ENCODE assay signal across 27 mouse cellular contexts in the genomic region with DNA sequence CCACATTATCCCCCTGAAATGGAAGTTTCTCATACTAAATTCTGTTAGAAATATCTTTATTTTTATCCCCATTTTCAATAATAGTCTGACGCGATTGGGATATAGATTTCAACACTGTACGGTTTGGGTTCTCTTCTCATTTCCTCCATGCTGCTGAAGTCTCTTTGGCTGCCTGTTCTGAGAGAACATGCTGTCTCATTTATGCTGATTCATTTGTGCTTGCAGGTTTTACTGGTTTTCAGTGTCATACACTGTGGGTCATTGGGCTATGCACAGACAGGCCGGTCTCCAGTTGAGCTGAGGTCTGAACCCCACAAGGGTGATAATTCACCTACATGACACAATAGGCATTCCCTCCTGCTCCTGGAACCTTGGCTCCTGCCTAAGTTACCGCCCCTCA. TPM values are rescaled to one million over a fixed set of nuclear protein-coding genes. Genes with fewer than 3 reads are reported as not detected.
A peak's percentile ranks its signal among the peaks of the same experiment; 100 is the strongest.
DNase-seq lines count a peak whose midpoint lies in the region; ATAC-seq and TF ChIP-seq lines count a peak whose summit lies in the region.
"Had no signal": no experiment of that assay in that cellular context is flagged by ENCODE, and none has a peak within 500 bp of the region (broad histone marks: within the 10 kb centered on the region; RNA-seq: fewer than 3 reads in every experiment).

No protein-coding gene starts in this region.

- H3K27ac ChIP-seq in hindbrain, embryonic 13.5 days, result no peak overlapping the region
- H3K27ac ChIP-seq: embryonic facial prominence, embryonic 12.5 days; embryonic facial prominence, embryonic 15.5 days; heart, adult 2 months; heart, embryonic 10.5 days; heart, embryonic 13.5 days; hindbrain, embryonic 12.5 days had no signal

- no peaks in the 10 kb centered on the region for H3K36me3 ChIP-seq in G1E (replicated peaks)
- H3K36me3 ChIP-seq in megakaryocyte, embryonic 14.5 days (replicated peaks; ENCODE audit: low read length), result no peaks in the 10 kb centered on the region
- no peaks in the 10 kb centered on the region for H3K36me3 ChIP-seq in hindbrain, embryonic 13.5 days
- H3K36me3 ChIP-seq: embryonic facial prominence, embryonic 12.5 days; embryonic facial prominence, embryonic 15.5 days; heart, embryonic 10.5 days; heart, embryonic 13.5 days; hindbrain, embryonic 12.5 days had no signal

- H3K9me3 ChIP-seq in G1E (replicated peaks), result no peaks in the 10 kb centered on the region
- no peaks in the 10 kb centered on the region for H3K9me3 ChIP-seq in megakaryocyte, embryonic 14.5 days
- no peaks in the 10 kb centered on the region for H3K9me3 ChIP-seq in hindbrain, embryonic 13.5 days
- H3K9me3 ChIP-seq: embryonic facial prominence, embryonic 12.5 days; embryonic facial prominence, embryonic 15.5 days; heart, embryonic 10.5 days; heart, embryonic 13.5 days; hindbrain, embryonic 12.5 days had no signal

- WGBS in hindbrain, embryonic 13.5 days, result 85% methylated on average over 5 of the region's 5 CpGs

- no peak overlapping the region for H3K4me2 ChIP-seq in hindbrain, embryonic 13.5 days
- H3K4me2 ChIP-seq: embryonic facial prominence, embryonic 12.5 days; embryonic facial prominence, embryonic 15.5 days; heart, embryonic 13.5 days; hindbrain, embryonic 12.5 days had no signal

- H3K9ac ChIP-seq in hindbrain, embryonic 13.5 days, result no peak overlapping the region
- H3K9ac ChIP-seq: embryonic facial prominence, embryonic 12.5 days; embryonic facial prominence, embryonic 15.5 days; forebrain, postnatal 0 days; heart, embryonic 13.5 days; hindbrain, embryonic 12.5 days had no signal

- no peaks in the 10 kb centered on the region; the same call in none of the 2 replicates for H3K27me3 ChIP-seq in G1E (ENCODE audit: insufficient read depth, low read length)
- no peaks in the 10 kb centered on the region for H3K27me3 ChIP-seq in megakaryocyte, embryonic 14.5 days (replicated peaks)
- H3K27me3 ChIP-seq in hindbrain, embryonic 13.5 days, result no peaks in the 10 kb centered on the region
- H3K27me3 ChIP-seq: embryonic facial prominence, embryonic 12.5 days; embryonic facial prominence, embryonic 15.5 days; heart, embryonic 13.5 days; hindbrain, embryonic 12.5 days had no signal

- peak; percentile 64; the same call in 1 of the 2 replicates for ATAC-seq in G1E (ENCODE audit: extremely low read depth, insufficient number of reproducible peaks, low FRiP score, poor library complexity, severe bottlenecking)
- ATAC-seq in granulocyte monocyte progenitor cell, adult 5-6 weeks (replicated peaks; ENCODE audit: poor library complexity, severe bottlenecking), result peak; percentile 87
- no peak for ATAC-seq in hindbrain, embryonic 13.5 days (ENCODE audit: low FRiP score)
- ATAC-seq: forebrain, embryonic 14.5 days; forebrain, postnatal 0 days; hindbrain, embryonic 16.5 days; Patski had no signal

- H3K4me3 ChIP-seq in G1E (ENCODE audit: low read depth, low read length), result no peak overlapping the region
- H3K4me3 ChIP-seq in megakaryocyte, embryonic 14.5 days (replicated peaks), result peak overlapping the region; percentile 29
- H3K4me3 ChIP-seq in hindbrain, embryonic 13.5 days, result no peak overlapping the region
- H3K4me3 ChIP-seq: embryonic facial prominence, embryonic 12.5 days; embryonic facial prominence, embryonic 15.5 days; heart, adult 2 months; heart, embryonic 10.5 days; heart, embryonic 13.5 days; hindbrain, embryonic 12.5 days had no signal

- DNase-seq in 416B (ENCODE audit: low read depth) (peak; percentile 52), G1E (ENCODE audit: low spot score) (no peak)
- DNase-seq in thymus, postnatal 14 days, result no peak
- DNase-seq in layer of hippocampus, postnatal 10 days (ENCODE audit: low spot score in 2 of 2), result no peak
- no peak for DNase-seq in left cerebral cortex, postnatal 4 days
- DNase-seq: adrenal gland, adult 2 months; adrenal gland, postnatal 14 days; cerebellum, adult 11-12 months; cerebellum, adult 8-10 months; cerebellum, postnatal 10 days; cerebellum, postnatal 36 days; forebrain, postnatal 0 days; gastrocnemius, postnatal 25 days; heart, adult 2 months; heart, postnatal 14 days; heart, postnatal 4 days had no signal

- no peak for TF ChIP-seq CTCF in G1E (IDR thresholded peaks at IDR 0.05; ENCODE audit: low read depth, low read length)

- intact Hi-C loops in left cerebral cortex, postnatal 4 days (cut with DNase I), result no loop called here

- peaks cover 11% of the 10 kb centered on the region for H3K4me1 ChIP-seq in G1E (ENCODE audit: insufficient read depth, low read depth, low read length)
- H3K4me1 ChIP-seq in megakaryocyte, embryonic 14.5 days, result peaks cover 21% of the 10 kb centered on the region
- H3K4me1 ChIP-seq in hindbrain, embryonic 13.5 days (replicated peaks), result no peaks in the 10 kb centered on the region
- H3K4me1 ChIP-seq: embryonic facial prominence, embryonic 12.5 days; embryonic facial prominence, embryonic 15.5 days; heart, embryonic 10.5 days; heart, embryonic 13.5 days; hindbrain, embryonic 12.5 days had no signal

RNA-seq across cellular contexts. Expression of gene Fam174a, which starts 5.1 kb away (rescaled TPM):
- total RNA-seq in G1E (2014; fragmentation: Nextera tagmentation) (9.8 and 12.0 TPM in 2 replicates), G1E (2017) (20.9 and 22.8 TPM in 2 replicates)
- polyA plus RNA-seq in G1E (2012), result 22.4 and 27.1 TPM in 2 replicates
- total RNA-seq in granulocyte monocyte progenitor cell, adult 5-6 weeks (2014; fragmentation: Nextera tagmentation), result 12.2 and 16.5 TPM in 2 replicates
- 14.8 and 15.1 TPM in 2 replicates for total RNA-seq in granulocyte monocyte progenitor cell, adult 5-6 weeks (2017)
- polyA plus RNA-seq in megakaryocyte, embryonic 14.5 days (2012; ENCODE audit: insufficient read depth, low replicate concordance), result 20.8 and 49.7 TPM in 2 replicates
- polyA plus RNA-seq in hindbrain, embryonic 13.5 days (2015; fragmentation: Nextera tagmentation; extraction: Ambion mirVana), result 26.1 and 27.3 TPM in 2 replicates
- 10 to 100 TPM; 30.1 to 34.5 TPM for total RNA-seq in layer of hippocampus, postnatal 10 days (2021)
- 10 to 100 TPM; 17.2 to 17.9 TPM for total RNA-seq in left cerebral cortex, postnatal 4 days (2021)
